Mouse (Mus musculus) ovary, adult 18-20 months (tissue): ENCODE results near the gene Ldlrad2.
A peak's percentile ranks its signal among the peaks of the same experiment; 100 is the strongest.

Source experiments
- DNase-seq: peaks from one replicate; pipeline ENCODE4 v3.0.0; 2022; ENCODE audit warnings: low spot score, mixed read lengths

Gene Ldlrad2

GRCm38 (mm10) chr4:137553466-137553865, 20.9 kb downstream of the Ldlrad2 start:
- DNase-seq: no peak

- DNase-seq: no peak
These were observed 28.3 kb downstream of the Ldlrad2 start for GRCm38 (mm10) chr4:137546003-137546525.

DNA sequence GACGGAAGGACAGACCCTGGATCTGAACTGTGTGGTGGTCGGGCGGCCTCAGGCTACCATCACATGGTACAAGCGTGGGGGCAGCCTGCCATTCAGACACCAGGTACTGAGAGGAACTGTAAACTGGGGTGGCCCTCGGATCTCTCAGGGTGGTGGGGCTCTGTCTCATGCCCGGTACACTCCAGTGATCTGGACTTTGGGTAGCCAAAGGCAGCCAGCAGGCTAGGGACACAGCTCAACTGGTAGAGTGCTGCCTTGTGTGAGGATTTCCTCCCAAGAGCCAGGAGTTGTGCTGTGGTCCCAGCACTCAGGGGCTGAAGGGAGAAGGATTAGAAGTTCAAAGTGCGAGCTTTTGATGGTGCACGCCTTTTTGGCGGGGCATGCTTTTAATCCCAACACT, 28.8 kb downstream of the Ldlrad2 start:
- DNase-seq: no peak

DNA sequence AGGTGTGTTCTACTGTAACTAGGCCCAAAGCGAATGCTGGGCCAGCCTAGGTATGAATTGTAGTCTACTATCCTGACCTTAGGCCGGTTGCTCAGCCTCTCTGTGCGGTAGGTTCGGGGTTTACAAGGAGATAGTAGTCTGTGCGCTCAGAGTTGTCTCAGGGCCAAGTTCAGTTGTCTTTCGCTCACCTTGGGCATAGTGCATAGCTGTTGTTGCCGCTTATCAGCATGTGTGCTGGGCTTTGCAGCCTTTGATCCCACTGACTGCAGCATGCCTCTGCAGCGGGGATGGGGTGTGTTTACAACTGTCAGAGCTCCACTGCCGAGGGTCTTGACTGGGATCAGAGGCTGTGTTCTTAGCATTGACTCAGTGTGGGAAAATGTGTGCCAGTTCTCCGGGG, 31.4 kb downstream of the Ldlrad2 start:
- no peak for DNase-seq

DNA sequence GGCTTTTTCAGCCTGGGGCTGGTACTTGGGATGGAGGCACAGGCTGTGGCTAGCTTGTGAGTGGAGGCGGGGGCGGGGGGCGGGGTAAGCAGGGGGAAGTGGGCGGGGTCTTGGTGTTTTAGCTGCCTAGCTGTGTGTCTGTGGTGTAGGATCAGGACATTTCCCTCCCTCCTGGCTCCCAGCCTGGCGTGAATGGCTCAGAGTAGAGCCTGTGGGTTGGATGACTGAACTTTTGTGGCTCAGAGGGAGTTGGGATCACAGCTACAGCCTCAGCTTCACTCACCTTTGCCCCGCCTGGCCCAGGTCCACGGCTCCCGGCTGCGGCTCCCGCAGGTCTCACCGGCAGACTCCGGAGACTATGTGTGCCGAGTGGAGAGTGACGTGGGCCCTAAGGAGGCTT, 34.0 kb downstream of the Ldlrad2 start:
- no peak for DNase-seq

DNA sequence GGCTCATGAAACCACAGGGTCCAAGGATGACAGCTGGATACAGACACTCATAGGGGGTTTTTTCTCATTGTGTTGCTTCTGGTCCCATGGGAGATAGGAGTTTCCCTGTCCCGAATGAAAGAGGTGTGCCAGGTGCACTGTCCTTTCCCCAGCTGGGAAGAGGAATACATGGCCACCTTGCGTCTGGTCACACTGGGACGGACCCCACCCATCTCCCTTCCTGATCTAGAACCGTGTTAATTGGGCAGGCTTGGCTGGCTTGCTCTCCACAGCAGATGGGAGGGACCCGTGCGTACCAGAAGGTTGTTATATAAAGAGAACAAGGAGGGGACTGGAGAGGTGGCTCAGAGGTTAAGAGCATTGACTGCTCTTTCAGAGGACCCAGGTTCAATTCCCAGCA, 46.5 kb downstream of the Ldlrad2 start:
- no peak for DNase-seq

GRCm38 (mm10) chr4:137527368-137527767, 47.0 kb downstream of the Ldlrad2 start:
- DNase-seq: no peak

DNA sequence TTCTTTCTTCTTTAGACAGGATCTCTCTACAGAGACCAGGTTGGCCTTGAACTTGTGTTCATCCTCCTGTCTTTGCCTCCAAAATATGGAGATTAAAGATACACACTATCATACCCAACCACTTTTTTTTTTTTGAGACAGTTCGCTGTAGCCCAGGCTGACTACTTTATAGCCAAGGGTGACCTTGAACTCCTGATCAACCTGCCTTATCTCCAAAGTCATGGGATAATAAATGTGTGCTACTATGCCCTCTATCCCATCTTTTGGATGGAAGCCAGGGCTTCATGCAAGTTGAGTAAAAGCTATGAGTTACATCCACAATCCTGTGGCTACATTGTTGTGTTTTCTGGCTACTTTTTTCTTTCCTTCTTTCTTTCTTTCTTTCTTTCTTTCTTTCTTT, 48.9 kb downstream of the Ldlrad2 start:
- DNase-seq: peak; percentile 30
